In the genomic region with DNA sequence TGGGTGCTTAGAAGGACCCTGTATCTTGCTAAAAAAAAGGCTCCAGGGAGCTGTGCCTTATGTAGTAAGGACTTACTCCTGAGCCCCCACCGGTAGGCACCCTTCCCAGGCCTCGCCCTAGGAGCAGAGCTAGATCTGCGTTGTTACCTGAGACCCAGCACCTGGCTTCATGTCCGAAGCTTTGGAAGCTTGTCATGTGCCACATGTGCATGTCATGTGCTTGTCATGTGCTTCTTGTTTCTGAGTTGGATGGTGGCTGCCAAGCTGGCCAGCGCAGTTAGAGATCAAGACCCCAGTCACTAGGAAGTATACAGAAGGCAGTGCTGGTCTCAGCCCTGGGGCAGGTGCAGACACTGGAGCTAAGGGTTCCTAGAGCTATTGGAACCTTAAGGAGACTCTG, we compare ENCODE assay signal across 15 mouse cellular contexts.
A peak's percentile ranks its signal among the peaks of the same experiment; 100 is the strongest.
DNase-seq lines count a peak whose midpoint lies in the region; ATAC-seq and TF ChIP-seq lines count a peak whose summit lies in the region.
"Had no signal": no experiment of that assay in that cellular context is flagged by ENCODE, and none has a peak within 500 bp of the region (broad histone marks: within the 10 kb centered on the region; RNA-seq: fewer than 3 reads in every experiment).

No protein-coding gene starts in this region.

- H3K4me2 ChIP-seq in forebrain, embryonic 11.5 days (ENCODE audit: low read depth, low read length, severe bottlenecking) = no peak overlapping the region
- H3K4me2 ChIP-seq in liver, embryonic 11.5 days = no peak overlapping the region
- H3K4me2 ChIP-seq in neural tube, embryonic 12.5 days (replicated peaks) = 0 out of 2 replicates have a peak overlapping the region, but pooled peaks have one; percentile 16
- H3K4me2 ChIP-seq: forebrain, embryonic 15.5 days; heart, embryonic 15.5 days; limb, embryonic 12.5 days had no signal

- no peak overlapping the region for H3K4me3 ChIP-seq in forebrain, embryonic 10.5 days
- no peak overlapping the region for H3K4me3 ChIP-seq in forebrain, embryonic 11.5 days (ENCODE audit: low read depth, low read length)
- no peak overlapping the region for H3K4me3 ChIP-seq in liver, adult 2 months (ENCODE audit: insufficient read depth, low read depth, low read length)
- no peak overlapping the region for H3K4me3 ChIP-seq in liver, embryonic 11.5 days (ENCODE audit: low read depth, low read length)
- no peak overlapping the region for H3K4me3 ChIP-seq in neural tube, embryonic 12.5 days
- H3K4me3 ChIP-seq: forebrain, embryonic 15.5 days; heart, embryonic 15.5 days; limb, embryonic 12.5 days had no signal

- H3K36me3 ChIP-seq in forebrain, embryonic 10.5 days (replicated peaks) = no peaks in the 10 kb centered on the region
- H3K36me3 ChIP-seq in forebrain, embryonic 11.5 days (ENCODE audit: control insufficient read depth, insufficient read depth, low read length) = no peaks in the 10 kb centered on the region
- no peaks in the 10 kb centered on the region for H3K36me3 ChIP-seq in liver, adult 2 months (ENCODE audit: control insufficient read depth, insufficient read depth, low read length)
- H3K36me3 ChIP-seq in liver, embryonic 11.5 days (ENCODE audit: control insufficient read depth, insufficient read depth, low read length) = no peaks in the 10 kb centered on the region
- no peaks in the 10 kb centered on the region for H3K36me3 ChIP-seq in neural tube, embryonic 12.5 days
- H3K36me3 ChIP-seq: forebrain, embryonic 15.5 days; heart, embryonic 15.5 days; limb, embryonic 12.5 days had no signal

- 83% methylated on average over 5 of the region's 5 CpGs for WGBS in forebrain, embryonic 10.5 days
- WGBS in forebrain, embryonic 11.5 days = 82% methylated on average over 5 of the region's 5 CpGs
- 47% methylated on average over 5 of the region's 5 CpGs for WGBS in liver, adult 2 months
- 75% methylated on average over 5 of the region's 5 CpGs for WGBS in liver, embryonic 11.5 days
- WGBS in neural tube, embryonic 12.5 days = 88% methylated on average over 5 of the region's 5 CpGs

- no peak for TF ChIP-seq CTCF in liver, adult 2 months (IDR thresholded peaks at IDR 0.05; ENCODE audit: low read depth, low read length)

- H3K79me2 ChIP-seq in liver, adult 2 months (ENCODE audit: control insufficient read depth, insufficient read depth, low read length) = peaks cover 40% of the 10 kb centered on the region

- peaks cover 51% of the 10 kb centered on the region for H3K27me3 ChIP-seq in forebrain, embryonic 10.5 days (ENCODE audit: poor library complexity, severe bottlenecking)
- H3K27me3 ChIP-seq in forebrain, embryonic 11.5 days (ENCODE audit: control insufficient read depth, insufficient read depth, low read length) = no peaks in the 10 kb centered on the region
- no peaks in the 10 kb centered on the region for H3K27me3 ChIP-seq in liver, adult 2 months (ENCODE audit: control insufficient read depth, insufficient read depth, low read length)
- no peaks in the 10 kb centered on the region for H3K27me3 ChIP-seq in liver, embryonic 11.5 days (replicated peaks; ENCODE audit: control insufficient read depth, insufficient read depth, low read length)
- no peaks in the 10 kb centered on the region for H3K27me3 ChIP-seq in neural tube, embryonic 12.5 days (replicated peaks)
- H3K27me3 ChIP-seq: forebrain, embryonic 15.5 days; heart, embryonic 15.5 days had no signal

- H3K27ac ChIP-seq in forebrain, embryonic 10.5 days = peak overlapping the region; percentile 62; the same call in 1 of the 2 replicates
- no peak overlapping the region for H3K27ac ChIP-seq in forebrain, embryonic 11.5 days (ENCODE audit: low read depth, low read length)
- H3K27ac ChIP-seq in liver, adult 2 months (replicated peaks; ENCODE audit: insufficient read depth, low read depth, low read length) = peak overlapping the region; percentile 21
- no peak overlapping the region; the same call in 1 of the 2 replicates for H3K27ac ChIP-seq in liver, embryonic 11.5 days (ENCODE audit: low read depth, low read length)
- H3K27ac ChIP-seq in neural tube, embryonic 12.5 days = no peak overlapping the region
- H3K27ac ChIP-seq: forebrain, embryonic 15.5 days; heart, embryonic 15.5 days; limb, embryonic 12.5 days had no signal

- no peak for DNase-seq in forebrain, embryonic 10.5 days (ENCODE audit: extremely low spot score, low spot score)
- no peak for DNase-seq in forebrain, embryonic 11.5 days (ENCODE audit: low spot score)
- DNase-seq in liver, adult 2 months (ENCODE audit: extremely low read depth, low read depth, low spot score) = no peak
- no peak for DNase-seq in liver, embryonic 11.5 days (ENCODE audit: low spot score)
- no peak for DNase-seq in neural tube, embryonic 10.5 days (ENCODE audit: extremely low spot score, low spot score)
- DNase-seq in embryo, embryonic 10 days (ENCODE audit: low spot score) = no peak
- no peak for DNase-seq in adrenal gland, adult 2 months
- DNase-seq: adrenal gland, adult 8-10 months; layer of hippocampus, adult 9-11 months; midbrain, embryonic 14.5 days had no signal

- no peak for TF ChIP-seq POLR2A in liver, adult 2 months (IDR thresholded peaks at IDR 0.05; ENCODE audit: extremely low read depth, insufficient read depth, low read length)

- no peak overlapping the region for H3K9ac ChIP-seq in forebrain, embryonic 11.5 days (ENCODE audit: low read length)
- H3K9ac ChIP-seq in liver, adult 2 months (ENCODE audit: low read depth, low read length) = no peak overlapping the region
- no peak overlapping the region for H3K9ac ChIP-seq in liver, embryonic 11.5 days (ENCODE audit: low read depth, low read length)
- no peak overlapping the region for H3K9ac ChIP-seq in neural tube, embryonic 12.5 days
- H3K9ac ChIP-seq: forebrain, embryonic 15.5 days; heart, embryonic 15.5 days; limb, embryonic 12.5 days had no signal

- H3K9me3 ChIP-seq in forebrain, embryonic 10.5 days = no peaks in the 10 kb centered on the region
- no peaks in the 10 kb centered on the region for H3K9me3 ChIP-seq in forebrain, embryonic 11.5 days (ENCODE audit: control insufficient read depth, low read length)
- H3K9me3 ChIP-seq in liver, embryonic 11.5 days (ENCODE audit: control insufficient read depth, low read length) = no peaks in the 10 kb centered on the region
- no peaks in the 10 kb centered on the region for H3K9me3 ChIP-seq in neural tube, embryonic 12.5 days
- H3K9me3 ChIP-seq: forebrain, embryonic 15.5 days; heart, embryonic 15.5 days; limb, embryonic 12.5 days had no signal

- peaks cover 100% of the 10 kb centered on the region for H3K4me1 ChIP-seq in forebrain, embryonic 10.5 days
- peaks cover 72% of the 10 kb centered on the region for H3K4me1 ChIP-seq in forebrain, embryonic 11.5 days (replicated peaks; ENCODE audit: control insufficient read depth, insufficient read depth, low read length)
- H3K4me1 ChIP-seq in liver, adult 2 months (ENCODE audit: control insufficient read depth, insufficient read depth, low read length) = peaks cover 51% of the 10 kb centered on the region
- peaks cover 98% of the 10 kb centered on the region for H3K4me1 ChIP-seq in liver, embryonic 11.5 days (replicated peaks; ENCODE audit: control insufficient read depth, insufficient read depth, low read length)
- H3K4me1 ChIP-seq in neural tube, embryonic 12.5 days = peaks cover 100% of the 10 kb centered on the region

- ATAC-seq in forebrain, embryonic 11.5 days (replicated peaks; ENCODE audit: low FRiP score) = no peak
- ATAC-seq in liver, embryonic 11.5 days (replicated peaks; ENCODE audit: low FRiP score) = no peak
- no peak for ATAC-seq in neural tube, embryonic 12.5 days (ENCODE audit: low FRiP score, low read depth)
- ATAC-seq: forebrain, embryonic 15.5 days; inflammation-experienced regulatory T-cells, adult 6 months had no signal

Comparison
In these comparisons a context has a peak if more than half of its experiments do, and no peak if none do; other contexts are left out.
1. H3K27ac ChIP-seq: peak in forebrain, embryonic 10.5 days (single experiment) and liver, adult 2 months (single experiment); none in forebrain, embryonic 11.5 days (single experiment), liver, embryonic 11.5 days (single experiment) and neural tube, embryonic 12.5 days (single experiment).